Mouse (Mus musculus) ES-E14 (cell line): ENCODE measurements around the gene Ptprcap. TPM values are rescaled to one million over a fixed set of nuclear protein-coding genes. Genes with fewer than 3 reads are reported as not detected.

Experiments
- DNase-seq: peaks from one replicate; pipeline ENCODE4 v3.0.0-alpha.2; 2013; ENCODE audit warnings: low read depth, low spot score
- H3K27ac ChIP-seq: 2 replicates; pipeline ENCODE4 v1.5.1; 2012; ENCODE audit warnings: low read depth, mild to moderate bottlenecking, low read length, moderate library complexity, mixed read lengths; ENCODE audit not compliant: poor library complexity, insufficient read depth, severe bottlenecking
- H3K36me3 ChIP-seq: 2 replicates; pipeline ENCODE4 v1.6.1; 2012; ENCODE audit warnings: mild to moderate bottlenecking, low read length, moderate library complexity, mixed read lengths; ENCODE audit not compliant: control insufficient read depth, poor library complexity, insufficient read depth, severe bottlenecking
- H3K4me1 ChIP-seq, 2 experiments: fragments of 150-350 bp in 1 of 2; sonication (generic) in 1 of 2; 2 replicates each; pipeline ENCODE4 v1.6.1; 2012; ENCODE audit warnings: low read length in 2 of 2, mild to moderate bottlenecking in 1 of 2, mixed read lengths in 1 of 2; ENCODE audit not compliant: control insufficient read depth in 2 of 2, insufficient read depth in 2 of 2, poor library complexity in 1 of 2
- H3K4me3 ChIP-seq, 2 experiments: fragments of 150-350 bp in 1 of 2; sonication (generic) in 1 of 2; 2 replicates each; pipeline ENCODE4 v1.5.1; 2012; ENCODE audit warnings: low read length in 2 of 2, low read depth in 1 of 2, mild to moderate bottlenecking in 1 of 2, mixed read lengths in 1 of 2; ENCODE audit not compliant: insufficient read depth in 1 of 2, poor library complexity in 1 of 2, severe bottlenecking in 1 of 2
- H3K9ac ChIP-seq: 2 replicates; pipeline ENCODE4 v1.6.1; 2012; ENCODE audit warnings: low read depth, mild to moderate bottlenecking, low read length, mixed read lengths; ENCODE audit not compliant: poor library complexity, insufficient read depth, severe bottlenecking
- H3K9me3 ChIP-seq: fragments of 150-350 bp; sonication (generic); 2 replicates; pipeline ENCODE4 v1.6.1; 2012; ENCODE audit warnings: low read depth, mild to moderate bottlenecking, low read length; ENCODE audit not compliant: control insufficient read depth, insufficient read depth
- CHD2 ChIP-seq: IDR thresholded peaks from 2 replicates; pipeline ENCODE4 v1.6.1; 2014; ENCODE audit warnings: mild to moderate bottlenecking, low read depth, low read length, inconsistent platforms
- HCFC1 ChIP-seq: IDR thresholded peaks from 2 replicates; pipeline ENCODE4 v1.6.1; 2012; ENCODE audit warnings: low read length, inconsistent platforms, borderline replicate concordance; ENCODE audit not compliant: insufficient read depth
- MAFK ChIP-seq: IDR thresholded peaks from 2 replicates; pipeline ENCODE4 v1.6.1; 2014; ENCODE audit warnings: mild to moderate bottlenecking, low read depth, low read length, inconsistent platforms; ENCODE audit not compliant: insufficient read depth
- ZC3H11A ChIP-seq: IDR thresholded peaks from 2 replicates; pipeline ENCODE4 v1.6.1; 2012; ENCODE audit warnings: low read depth, mild to moderate bottlenecking, inconsistent platforms, low read length, borderline replicate concordance
- ZNF384 ChIP-seq: IDR thresholded peaks from 2 replicates; pipeline ENCODE4 v1.6.1; 2012; ENCODE audit warnings: low read depth, low read length, inconsistent platforms
- in situ Hi-C, 2 experiments: fragments of 600-800 bp; cut with MboI; formaldehyde crosslinking; loops; one replicate each; pipeline ENCODE4 v1.15.1; 2025; ENCODE audit warnings: low sequenced_read_pairs in 2 of 2, inconsistent platforms in 1 of 2; ENCODE audit not compliant: unreplicated experiment in 2 of 2
- total RNA-seq: library from RNA; depleted of rRNA; stranded (reverse); fragments of 300-350 nt; gene quantifications from 2 replicates; pipeline ENCODE4 v1.2.3, GENCODE M21; 2012; rRNA removed

Gene Ptprcap
- total RNA-seq = 9.5 and 15.1 TPM in 2 replicates

DNA sequence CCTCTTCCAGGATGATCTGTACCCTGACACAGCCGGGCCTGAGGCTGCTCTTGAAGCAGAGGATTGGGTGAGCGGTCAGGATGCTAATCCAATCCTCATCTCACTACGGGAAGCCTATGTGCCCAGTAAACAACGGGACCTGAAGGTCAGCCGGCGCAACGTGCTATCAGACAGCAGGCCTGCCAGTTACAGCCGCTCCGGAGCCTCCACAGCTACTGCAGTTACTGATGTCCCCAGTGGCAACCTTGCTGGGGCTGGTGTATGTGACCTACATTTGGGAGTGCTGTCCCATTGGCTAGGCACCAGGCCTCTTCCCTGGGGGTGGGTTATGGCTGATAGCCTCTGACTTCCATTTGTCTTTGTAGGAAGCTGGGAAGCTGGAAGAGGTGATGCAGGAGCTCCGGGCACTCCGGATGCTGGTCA, at the start of gene Ptprcap:
Gene Ptprcap, plus strand, starts transcription at position 373 of the 423 bp plus-strand sequence.
- H3K4me1 ChIP-seq = peaks cover 0 to 51% of the 10 kb centered on the region in 2 experiments; a peak in 3 of 4 replicates
- peaks cover 31% of the 10 kb centered on the region for H3K36me3 ChIP-seq
- DNase-seq = no peak
- H3K9ac ChIP-seq = peak within 1 kb of the TSS; percentile 25; the same call in 1 of the 2 replicates
- TF ChIP-seq MAFK (no peak), CHD2 (no peak), HCFC1 (no peak), ZNF384 (no peak), ZC3H11A (no peak)
- in situ Hi-C loops = no loop called here
- no peak within 1 kb of the TSS for H3K4me3 ChIP-seq
- H3K9me3 ChIP-seq = no peaks in the 10 kb centered on the region
- H3K27ac ChIP-seq = peak within 1 kb of the TSS; percentile 4; the same call in 1 of the 2 replicates

- H3K9me3 ChIP-seq = no peaks in the 10 kb centered on the region
- H3K27ac ChIP-seq = no peak overlapping the region
- in situ Hi-C loops = no loop called here
- TF ChIP-seq ZC3H11A (no peak), MAFK (no peak), ZNF384 (no peak), CHD2 (no peak), HCFC1 (no peak)
- peaks cover 0 to 8% of the 10 kb centered on the region in 2 experiments; a peak in 3 of 4 replicates for H3K4me1 ChIP-seq
- no peaks in the 10 kb centered on the region for H3K36me3 ChIP-seq
- DNase-seq = no peak
- H3K9ac ChIP-seq = no peak overlapping the region
- H3K4me3 ChIP-seq = no peak overlapping the region
These were observed 49.6 kb upstream of the Ptprcap start for GRCm38 (mm10) chr19:4103792-4104191.

DNA sequence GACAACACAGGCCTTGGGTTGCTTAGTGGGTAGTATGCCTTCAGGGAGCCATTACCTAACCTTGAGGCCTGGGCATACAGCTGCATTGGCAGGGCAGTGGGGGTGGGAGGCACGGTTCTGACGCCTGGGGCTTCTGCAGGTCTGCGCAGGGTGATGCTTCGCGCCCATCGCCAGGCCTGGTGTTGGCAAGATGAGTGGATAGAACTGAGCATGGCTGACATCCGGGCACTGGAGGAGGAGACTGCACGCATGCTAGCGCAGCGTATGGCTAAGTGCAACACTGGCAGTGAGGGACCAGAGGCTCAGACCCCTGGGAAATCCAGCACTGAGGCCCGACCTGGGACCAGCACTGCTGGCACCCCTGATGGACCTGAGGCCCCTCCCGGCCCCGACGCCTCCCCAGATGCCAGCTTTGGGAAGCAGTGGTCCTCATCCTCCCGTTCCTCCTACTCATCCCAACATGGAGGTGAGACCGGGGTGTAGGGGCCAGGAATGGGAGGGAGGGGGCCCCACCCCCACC, 48.7 kb upstream of the Ptprcap start:
- TF ChIP-seq ZC3H11A = no peak
- no peak for TF ChIP-seq HCFC1
- no peak for TF ChIP-seq ZNF384
- no peak for TF ChIP-seq CHD2
- TF ChIP-seq MAFK = no peak
- no peak overlapping the region for H3K9ac ChIP-seq
- H3K36me3 ChIP-seq = no peaks in the 10 kb centered on the region
- H3K27ac ChIP-seq = no peak overlapping the region
- H3K4me1 ChIP-seq = peaks cover 0 to 2% of the 10 kb centered on the region in 2 experiments; a peak in 1 of 4 replicates
- no peaks in the 10 kb centered on the region for H3K9me3 ChIP-seq
- no peak overlapping the region for H3K4me3 ChIP-seq
- no peak for DNase-seq
- in situ Hi-C loops = no loop called here

DNA sequence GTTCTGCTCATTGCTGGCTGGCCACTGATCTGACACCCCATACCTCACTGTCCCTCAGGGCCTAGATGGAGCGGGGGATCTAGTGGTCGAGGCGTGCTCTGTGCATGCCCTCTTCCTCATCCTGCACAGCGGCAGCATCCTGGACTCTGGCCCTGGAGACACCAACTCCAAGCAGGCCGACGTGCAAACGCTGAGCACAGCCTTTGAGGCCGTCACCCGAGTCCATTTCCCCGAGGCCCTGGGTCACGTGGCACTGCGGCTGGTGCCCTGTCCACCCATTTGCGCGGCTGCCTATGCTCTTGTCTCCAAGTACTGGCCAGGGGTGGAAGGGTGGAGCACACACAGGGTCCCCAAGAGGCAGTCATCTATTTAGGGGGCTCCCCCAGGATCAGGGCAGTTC, 46.8 kb upstream of the Ptprcap start:
- Histone ChIP-seq H3K27ac (no peak overlapping the region), H3K4me3 (no peak overlapping the region), H3K9ac (no peak overlapping the region), H3K9me3 (no peaks in the 10 kb centered on the region), H3K36me3 (no peaks in the 10 kb centered on the region), H3K4me1 (peaks cover 0 to 2% of the 10 kb centered on the region in 2 experiments; a peak in 1 of 4 replicates)
- TF ChIP-seq MAFK (no peak), ZC3H11A (no peak), ZNF384 (no peak), HCFC1 (no peak), CHD2 (no peak)
- in situ Hi-C loops = no loop called here
- no peak for DNase-seq

DNA sequence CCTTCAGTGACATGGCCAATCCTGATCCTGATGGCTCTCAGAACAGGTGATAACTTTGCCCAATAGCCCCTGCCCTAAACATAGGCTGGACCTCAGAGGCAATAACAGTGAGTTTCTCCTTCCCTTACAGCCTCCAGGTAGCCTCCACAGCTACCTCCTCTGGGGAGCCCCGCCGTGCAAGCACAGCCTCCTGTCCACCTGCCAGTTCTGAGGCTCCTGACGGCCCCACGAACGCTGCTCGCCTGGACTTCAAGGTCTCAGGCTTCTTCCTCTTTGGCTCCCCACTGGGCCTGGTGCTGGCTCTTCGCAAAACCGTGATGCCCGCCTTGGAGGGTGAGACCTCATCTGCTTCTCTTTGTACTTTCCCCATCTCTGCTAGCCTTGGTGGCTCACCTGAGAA, 44.9 kb upstream of the Ptprcap start:
- no peak overlapping the region for H3K4me3 ChIP-seq
- no peak overlapping the region for H3K9ac ChIP-seq
- in situ Hi-C loops = no loop called here
- DNase-seq = no peak
- TF ChIP-seq MAFK (no peak), ZC3H11A (no peak), ZNF384 (no peak), HCFC1 (no peak), CHD2 (no peak)
- no peak overlapping the region for H3K27ac ChIP-seq
- peaks cover 2% of the 10 kb centered on the region; the same call in 1 of the 2 replicates for H3K36me3 ChIP-seq
- H3K9me3 ChIP-seq = no peaks in the 10 kb centered on the region
- peaks cover 0 to 2% of the 10 kb centered on the region in 2 experiments; a peak in 1 of 4 replicates for H3K4me1 ChIP-seq
